Mouse (Mus musculus) heart, adult 11 months (tissue): ENCODE data around the gene Atg4a.

Experiments used
- DNase-seq: peaks from one replicate; pipeline ENCODE4 v3.0.0; 2022

Gene Atg4a

GRCm38 (mm10) chrX:140956272-140956940, at the start of gene Atg4a, which contains the start of gene Psmd10:
TSS of gene Atg4a (plus strand) at chrX:140956907.
TSS of gene Psmd10 (minus strand) at chrX:140956728.
- peak; percentile 99 for DNase-seq

GRCm38 (mm10) chrX:140907360-140907759, 49.3 kb upstream of the Atg4a start, which contains the start of gene Vsig1:
TSS of gene Vsig1 (plus strand) at chrX:140907608.
- DNase-seq = no peak

- DNase-seq = no peak
Measured at GRCm38 (mm10) chrX:140921321-140921720, 35.4 kb upstream of the Atg4a start.

- DNase-seq = no peak
Measured at GRCm38 (mm10) chrX:140932066-140932465, 24.6 kb upstream of the Atg4a start.

GRCm38 (mm10) chrX:140933263-140933662, 23.4 kb upstream of the Atg4a start:
- DNase-seq = no peak

- DNase-seq = no peak
Measured at GRCm38 (mm10) chrX:140936271-140936670, 20.4 kb upstream of the Atg4a start.

GRCm38 (mm10) chrX:140953618-140954017, 3.1 kb upstream of the Atg4a start:
- DNase-seq = no peak

- no peak for DNase-seq
Measured at GRCm38 (mm10) chrX:140956959-140957358, 252 bp downstream of the Atg4a start.

- DNase-seq = no peak
Measured at GRCm38 (mm10) chrX:140978943-140979342, 22.2 kb downstream of the Atg4a start.

GRCm38 (mm10) chrX:140979546-140979945, 22.8 kb downstream of the Atg4a start:
- DNase-seq = peak; percentile 91

GRCm38 (mm10) chrX:140980163-140980562, 23.5 kb downstream of the Atg4a start:
- DNase-seq = peak; percentile 81

- DNase-seq = peak; percentile 91
Measured at GRCm38 (mm10) chrX:140983206-140983960, 26.7 kb downstream of the Atg4a start.

- no peak for DNase-seq
Measured at GRCm38 (mm10) chrX:140984795-140985194, 28.1 kb downstream of the Atg4a start.

- peak; percentile 73 for DNase-seq
Measured at GRCm38 (mm10) chrX:140985256-140985655, 28.5 kb downstream of the Atg4a start.

GRCm38 (mm10) chrX:140996909-140997516, 40.3 kb downstream of the Atg4a start:
- DNase-seq = peak; percentile 68

- peak; percentile 74 for DNase-seq
Measured at GRCm38 (mm10) chrX:140997912-140998545, 41.3 kb downstream of the Atg4a start.

- DNase-seq = peak; percentile 55
Measured at GRCm38 (mm10) chrX:140998885-140999284, 42.2 kb downstream of the Atg4a start.

GRCm38 (mm10) chrX:141149705-141150104, 193.0 kb downstream of the Atg4a start:
- DNase-seq = no peak

GRCm38 (mm10) chrX:141150290-141150689, 193.6 kb downstream of the Atg4a start:
- no peak for DNase-seq

GRCm38 (mm10) chrX:141151182-141151581, 194.5 kb downstream of the Atg4a start:
- no peak for DNase-seq

GRCm38 (mm10) chrX:141156696-141157095, 200.0 kb downstream of the Atg4a start:
- DNase-seq = no peak

GRCm38 (mm10) chrX:141157626-141158025, 200.9 kb downstream of the Atg4a start:
- no peak for DNase-seq

- no peak for DNase-seq
Measured at GRCm38 (mm10) chrX:141158160-141158559, 201.5 kb downstream of the Atg4a start.
